Mouse (Mus musculus): ENCODE data around the gene Irx6.

GRCm38 (mm10) chr8:92698411-92698810, 24.3 kb downstream of the Irx6 start:
- TF ChIP-seq POLR2A (IDR thresholded peaks at IDR 0.05; ENCODE audit: control insufficient read depth, low read depth, low read length) (no peak), CTCF (IDR thresholded peaks at IDR 0.05; ENCODE audit: control insufficient read depth, insufficient read depth, insufficient replicate concordance, low read depth, low read length) (no peak)

Data from testis, adult 2 months (tissue).